Mouse (Mus musculus) layer of hippocampus, adult 8-10 months (tissue): ENCODE data around the gene Kif1b. TPM values are rescaled to one million over a fixed set of nuclear protein-coding genes. Genes with fewer than 3 reads are reported as not detected.
"Not testable (repeated sequence)": the region's sequence is repeated elsewhere in the genome, so short reads cannot be mapped to it uniquely, and the experiment has no call there.

Source experiments
- DNase-seq, 2 experiments: peaks; one replicate each; pipeline ENCODE4 v3.0.0; 2022; ENCODE audit warnings: low spot score in 2 of 2
- total RNA-seq, 4 experiments: library from RNA; stranded (reverse); gene quantifications; 2 replicates each; pipeline ENCODE4 v1.2.4; 2022

The Kif1b gene
- total RNA-seq, 4 experiments from 2014 or later: 401 to 453 (median 422) TPM

- DNase-seq: no peak
Observed at GRCm38 (mm10) chr4:149273128-149273527, 34.4 kb downstream of the Kif1b start.

DNA sequence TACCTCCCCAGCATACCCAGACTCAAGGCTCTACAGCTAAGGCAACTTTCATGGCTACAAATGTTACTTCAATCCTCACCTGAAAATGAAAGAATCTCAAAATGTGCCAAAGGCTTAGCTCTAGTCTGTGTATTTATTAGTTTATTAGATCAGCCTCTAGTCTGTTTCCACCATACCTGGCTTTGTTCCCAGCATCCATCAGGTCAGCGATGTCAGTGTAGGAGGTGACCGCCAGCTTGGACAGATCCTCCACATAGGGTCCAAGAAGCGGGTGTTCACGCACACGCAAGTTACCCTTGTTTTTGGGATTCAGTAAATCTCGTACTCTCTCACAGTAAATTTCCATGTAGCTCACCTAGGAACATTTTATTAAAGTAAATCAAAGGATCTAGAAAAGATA, 37.0 kb downstream of the Kif1b start:
- no peak for DNase-seq

DNA sequence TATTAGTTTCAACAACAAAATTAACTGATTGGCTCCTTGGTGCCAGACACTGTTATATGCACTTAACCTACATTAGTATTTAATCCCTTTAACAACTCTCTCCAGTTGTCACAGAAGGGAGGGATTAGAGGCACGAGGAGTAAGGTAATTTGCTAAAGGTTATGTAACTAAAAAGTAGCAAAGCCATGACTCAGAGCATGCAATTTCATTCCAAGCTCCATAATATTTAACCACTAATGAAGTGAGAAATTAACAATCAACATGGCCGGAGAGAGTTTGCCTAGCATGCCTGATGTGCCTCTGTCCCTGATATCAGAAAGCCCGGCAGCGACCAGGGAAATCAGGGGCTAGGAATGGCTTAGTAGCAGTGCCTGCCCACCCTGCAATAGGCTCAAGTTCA, 38.5 kb downstream of the Kif1b start:
- DNase-seq: no peak

GRCm38 (mm10) chr4:149264895-149265294, 42.6 kb downstream of the Kif1b start:
- DNase-seq: no peak

DNA sequence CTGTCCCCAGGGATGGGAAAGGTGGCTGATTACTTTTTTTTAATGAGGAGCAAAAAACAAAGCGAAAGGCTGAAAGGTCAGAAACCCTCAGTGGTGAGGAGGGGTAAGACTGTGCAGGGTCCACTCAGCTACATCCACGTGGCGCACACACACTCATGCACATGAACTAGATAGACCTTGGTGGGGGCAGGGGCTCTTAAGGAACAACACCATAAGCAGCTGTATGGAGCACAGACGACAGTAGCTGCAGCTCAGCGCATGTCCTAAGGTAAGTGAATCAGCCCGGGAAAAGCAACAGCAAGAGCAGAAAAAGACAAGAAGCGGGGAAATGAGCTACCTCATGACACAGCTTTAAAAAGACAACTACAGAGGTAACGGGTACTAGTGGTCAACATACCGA, 44.3 kb downstream of the Kif1b start:
- no peak for DNase-seq

DNA sequence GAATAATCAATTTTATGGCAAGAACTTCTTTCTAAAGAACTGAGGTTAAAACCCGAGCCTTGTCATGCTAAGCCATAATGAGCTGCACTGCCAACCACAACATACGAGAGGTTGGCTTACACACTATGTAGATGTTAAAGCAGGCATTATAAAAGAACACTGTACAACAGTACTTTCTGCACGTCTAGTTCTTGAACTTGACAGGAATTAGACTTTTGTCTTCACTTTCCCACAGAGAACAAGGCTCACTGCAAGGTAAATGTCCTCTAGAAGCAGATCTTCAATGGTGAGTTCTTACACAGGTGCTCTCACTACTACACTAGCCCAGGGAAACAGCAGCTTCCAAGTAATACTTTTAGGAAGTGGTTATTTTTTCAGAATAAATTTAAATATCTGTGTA, 46.0 kb downstream of the Kif1b start:
- DNase-seq: no peak

- DNase-seq: no peak
Observed at GRCm38 (mm10) chr4:149260911-149261310, 46.6 kb downstream of the Kif1b start.

DNA sequence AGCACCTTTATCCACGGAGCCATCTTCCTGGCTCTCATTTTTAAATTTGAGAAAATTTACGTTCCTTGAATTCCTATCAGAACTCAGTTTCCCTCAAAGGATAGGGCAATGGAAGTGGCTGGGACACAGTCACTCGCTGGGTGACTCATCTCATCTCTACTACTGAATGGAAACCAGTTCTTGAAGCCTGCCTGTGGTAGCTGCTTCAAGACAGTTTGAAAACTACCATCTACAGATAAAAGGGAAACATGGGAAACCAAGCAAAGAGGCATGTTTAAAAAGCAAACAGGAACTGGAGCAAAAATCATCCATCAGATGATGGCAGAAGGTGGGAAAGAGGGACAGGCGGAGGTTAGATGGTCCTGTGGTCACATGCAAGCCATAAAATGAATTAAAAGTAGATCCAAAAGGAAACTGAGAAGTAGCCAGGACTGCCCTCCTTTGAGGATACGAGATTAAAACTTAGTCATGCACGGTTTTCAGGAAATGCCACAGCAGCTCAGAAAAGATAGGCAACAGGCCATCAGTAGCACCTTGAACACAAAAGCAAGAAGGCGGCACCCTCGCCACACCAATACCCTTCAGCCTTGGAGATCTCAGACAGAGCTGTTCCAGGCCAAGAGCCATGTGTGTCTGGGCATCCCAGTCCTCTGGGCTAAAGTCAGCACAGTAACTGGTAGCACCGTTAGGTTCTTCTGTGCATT, 48.0 kb downstream of the Kif1b start:
- DNase-seq: no peak

DNA sequence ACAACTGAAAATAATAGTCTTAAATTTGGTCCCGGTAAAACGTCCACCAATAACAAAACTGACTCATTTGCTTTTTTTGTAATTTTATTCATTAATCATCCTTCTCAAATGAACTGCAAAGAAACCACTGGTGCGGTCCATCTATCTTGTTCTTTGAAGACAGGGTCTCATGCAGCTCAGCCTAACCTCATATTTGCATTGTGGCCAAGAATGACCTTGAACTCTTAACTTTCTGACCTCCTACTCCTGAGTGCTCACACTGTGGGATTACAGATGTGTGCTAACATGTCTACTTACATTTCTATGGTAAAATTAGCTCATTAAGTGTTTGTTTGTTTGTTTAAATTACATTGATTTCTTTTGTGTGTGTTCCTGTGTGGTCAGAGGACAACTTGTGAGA, 48.6 kb downstream of the Kif1b start:
- DNase-seq: no peak

DNA sequence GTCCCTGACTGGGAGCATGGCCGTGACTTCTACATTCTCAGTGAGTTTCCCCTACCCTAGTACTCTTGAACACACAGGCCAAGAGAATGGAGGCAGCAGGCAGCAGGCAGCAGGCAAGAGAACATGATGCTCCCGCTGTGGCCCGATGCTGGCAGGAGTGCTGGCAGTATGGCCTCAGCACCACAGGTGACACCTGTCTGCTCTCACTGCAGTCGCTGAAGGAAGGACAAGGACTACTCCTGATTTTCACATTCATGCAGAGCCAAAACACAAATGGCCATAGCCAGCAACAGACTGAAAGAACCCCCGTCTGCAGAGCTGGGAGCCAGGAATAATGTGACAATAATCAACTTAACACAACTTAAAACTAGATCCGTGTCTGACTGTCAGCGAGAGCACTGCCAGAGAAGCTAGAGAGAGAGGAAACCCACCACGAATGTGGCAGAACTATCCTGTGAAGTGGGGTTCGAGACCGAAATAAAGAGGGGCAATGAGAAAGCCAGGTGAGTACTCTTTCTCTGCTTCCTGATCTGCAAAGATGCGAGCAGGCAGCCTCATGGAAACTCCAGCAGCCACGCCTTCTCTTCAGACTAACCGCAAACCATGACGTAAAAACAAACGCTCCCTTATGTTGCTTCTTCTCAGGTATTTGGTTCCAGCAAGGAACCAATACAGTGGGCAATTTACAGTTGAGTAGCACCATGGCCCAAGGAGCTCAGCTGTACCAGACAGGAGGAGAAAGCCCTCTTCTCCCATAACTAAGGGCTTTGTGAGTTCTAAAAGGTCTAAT, 50.8 kb downstream of the Kif1b start:
- DNase-seq: no peak

GRCm38 (mm10) chr4:149255277-149256270, 51.9 kb downstream of the Kif1b start:
- no peak for DNase-seq

DNA sequence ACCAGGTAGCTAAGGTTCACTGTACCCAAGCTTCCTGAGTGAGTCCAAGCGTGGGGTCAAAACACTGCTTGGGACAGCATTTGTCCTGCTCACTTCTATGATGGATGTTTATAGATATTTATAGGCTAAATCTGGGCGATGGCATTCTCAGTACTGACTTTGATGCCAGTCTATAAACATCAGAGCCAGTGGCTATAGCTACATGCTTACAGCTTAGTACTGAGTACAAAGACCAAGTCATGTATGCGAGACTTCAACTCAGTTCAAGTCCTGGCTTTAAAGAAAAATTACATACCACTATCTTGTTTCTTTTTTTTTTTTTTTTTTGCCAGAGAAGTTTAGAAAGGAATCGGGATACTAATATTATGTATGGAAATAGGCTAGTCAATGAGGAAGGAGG, 52.7 kb downstream of the Kif1b start:
- no peak for DNase-seq

- DNase-seq: no peak
Observed at GRCm38 (mm10) chr4:149249311-149249710, 58.2 kb downstream of the Kif1b start.

- DNase-seq: no peak
Observed at GRCm38 (mm10) chr4:149247772-149248171, 59.7 kb downstream of the Kif1b start.

DNA sequence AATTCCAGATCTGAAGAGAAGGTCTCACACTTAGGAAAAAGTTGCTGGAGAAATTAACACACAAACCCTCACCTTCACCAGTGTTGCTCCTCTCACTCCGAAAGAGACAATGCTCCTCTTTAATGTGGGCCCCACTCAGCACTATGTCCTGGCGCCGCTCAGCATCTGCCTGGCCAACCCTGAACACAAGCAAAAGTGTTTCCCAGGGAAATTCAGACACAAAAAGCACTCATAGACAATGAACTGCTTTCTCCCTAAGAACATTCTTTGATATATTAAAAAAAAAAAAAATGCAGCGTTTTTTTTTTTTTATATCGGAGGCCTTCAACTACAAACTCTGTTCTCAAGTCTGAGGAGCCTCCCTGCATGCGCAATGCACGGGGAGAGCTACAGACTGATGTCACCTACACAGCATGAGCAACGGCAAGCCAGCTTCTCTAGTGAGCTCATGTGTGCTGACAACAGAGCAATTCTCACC, 60.3 kb downstream of the Kif1b start:
- peak in 1 of 2 experiments; percentile 39 for DNase-seq

DNA sequence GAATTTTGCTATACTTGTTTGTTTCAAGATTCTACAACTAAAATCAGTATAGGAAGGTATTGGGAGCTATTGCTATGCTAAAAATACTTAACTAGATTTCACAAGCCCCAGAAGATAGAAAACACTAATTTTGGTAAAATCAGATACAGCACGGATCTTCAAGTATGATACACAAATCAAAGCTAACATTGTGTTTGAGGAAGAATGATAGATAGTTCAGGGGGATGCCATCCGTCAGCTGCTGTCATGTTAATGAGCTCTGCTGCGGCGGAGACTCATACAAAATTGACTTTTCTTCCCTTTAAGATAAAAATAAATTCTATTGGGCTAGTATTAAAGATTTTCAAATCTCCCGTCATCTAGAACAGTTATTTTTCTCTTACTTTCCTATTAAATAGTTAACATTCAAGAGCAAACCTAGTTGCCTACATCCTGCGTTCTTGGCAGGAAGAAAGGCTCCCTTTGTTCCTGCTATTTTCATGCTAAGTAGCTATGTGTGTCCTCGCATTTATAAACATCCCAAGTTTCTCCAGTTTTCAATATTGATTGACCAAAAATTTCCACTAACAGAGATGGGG, 60.8 kb downstream of the Kif1b start:
- DNase-seq: no peak

- DNase-seq: no peak
Observed at GRCm38 (mm10) chr4:149237011-149237410, 70.5 kb downstream of the Kif1b start.

DNA sequence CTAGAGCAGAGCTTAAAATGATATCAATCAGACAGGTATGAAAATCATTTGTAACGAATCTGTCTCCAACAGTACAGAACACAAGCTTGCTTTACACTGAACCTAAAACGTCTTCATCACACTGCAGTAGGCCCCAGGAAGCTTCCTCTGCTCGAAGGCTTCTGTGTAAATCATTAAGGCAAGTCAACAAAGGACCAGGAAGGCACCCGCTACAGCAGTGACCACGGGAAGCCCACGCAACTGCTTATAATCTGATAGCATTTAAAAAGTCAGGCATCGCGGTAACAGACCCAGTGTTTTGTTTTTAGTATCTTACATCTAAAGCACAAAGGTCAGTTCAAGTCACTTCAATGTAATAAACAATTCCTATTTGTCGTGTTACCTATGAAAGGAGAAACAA, 73.6 kb downstream of the Kif1b start:
- DNase-seq: no peak

GRCm38 (mm10) chr4:149228682-149229081, 78.8 kb downstream of the Kif1b start:
- DNase-seq: not testable (repeated sequence)

DNA sequence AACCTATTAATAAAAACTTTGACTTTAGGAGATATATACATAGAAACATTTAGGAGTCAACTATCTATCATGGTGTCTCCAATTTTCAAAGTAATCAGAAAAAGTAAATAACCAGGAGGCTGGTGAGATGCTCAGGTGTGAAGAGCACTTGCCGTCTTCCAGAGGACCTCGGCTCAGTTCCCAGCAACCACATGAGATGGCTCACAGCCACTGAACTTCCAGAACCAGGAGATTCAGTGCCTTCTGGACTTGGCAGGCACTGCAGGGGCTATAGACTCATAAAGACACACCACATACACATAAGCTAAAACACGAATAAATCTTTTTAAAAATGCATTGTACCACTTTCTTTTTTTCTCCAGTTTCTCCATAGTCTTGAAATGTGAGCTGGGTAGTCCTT, 79.2 kb downstream of the Kif1b start:
- DNase-seq: no peak

- DNase-seq: no peak
Observed at GRCm38 (mm10) chr4:149226311-149226710, 81.2 kb downstream of the Kif1b start.
